Mouse (Mus musculus): Measurements from ENCODE around the gene Prdx5.

- TF ChIP-seq CEBPB (IDR thresholded peaks at IDR 0.05; ENCODE audit: insufficient read depth, poor library complexity, severe bottlenecking) (no peak), USF1 (IDR thresholded peaks at IDR 0.05; ENCODE audit: low read depth) (no peak), POLR2A (IDR thresholded peaks at IDR 0.05; ENCODE audit: insufficient read length, low read depth) (no peak), MAX (IDR thresholded peaks at IDR 0.05; ENCODE audit: low read depth) (no peak), MYOD1 (IDR thresholded peaks at IDR 0.05; ENCODE audit: control insufficient read depth in 1 of 3, insufficient read length in 2 of 3, low read depth in 2 of 3) (no peak), SRF (IDR thresholded peaks at IDR 0.05; ENCODE audit: control insufficient read depth, insufficient read length, low read depth) (no peak)
Measured at GRCm38 (mm10) chr19:6949951-6950350, 40.0 kb upstream of the Prdx5 start.

Data from myocyte (in vitro differentiated cells).